Mouse (Mus musculus): Measurements from ENCODE around the gene Hes7.

Hes7 gene

DNA sequence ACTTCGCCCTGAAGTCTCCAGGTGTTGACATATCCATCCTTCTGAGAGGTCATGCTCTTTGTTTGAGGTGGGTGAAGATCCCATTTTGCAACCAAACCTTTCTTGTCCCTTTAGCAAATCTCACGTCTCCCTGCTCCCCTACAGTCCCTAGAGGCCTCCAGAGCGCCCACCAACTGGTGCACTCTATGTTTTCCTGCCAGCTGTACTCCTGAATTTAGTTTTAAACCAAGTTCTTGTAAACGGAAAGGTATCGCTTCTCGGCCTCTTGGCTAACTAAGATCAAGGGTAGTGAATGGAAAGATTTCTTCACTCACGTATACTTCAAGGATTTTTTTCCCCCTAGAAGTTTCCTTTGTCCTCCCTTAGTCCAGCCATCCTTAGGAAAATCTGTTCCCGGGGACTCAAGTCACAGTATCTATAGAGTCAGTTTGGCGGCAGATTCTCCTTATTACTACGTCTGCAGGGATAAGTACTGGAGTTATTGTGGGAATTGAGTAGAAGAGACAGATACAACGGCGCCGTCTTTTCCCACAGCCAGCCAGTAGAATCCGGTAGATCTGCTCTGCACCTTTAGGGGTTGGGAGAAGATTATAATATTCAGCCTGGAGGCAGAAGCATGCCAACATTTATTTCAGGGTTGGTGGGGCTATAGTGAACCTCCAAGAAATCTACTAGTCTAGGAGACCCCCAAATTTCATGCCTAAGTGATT is 603 bp upstream of the Hes7 start:
- no peak for DNase-seq

DNA sequence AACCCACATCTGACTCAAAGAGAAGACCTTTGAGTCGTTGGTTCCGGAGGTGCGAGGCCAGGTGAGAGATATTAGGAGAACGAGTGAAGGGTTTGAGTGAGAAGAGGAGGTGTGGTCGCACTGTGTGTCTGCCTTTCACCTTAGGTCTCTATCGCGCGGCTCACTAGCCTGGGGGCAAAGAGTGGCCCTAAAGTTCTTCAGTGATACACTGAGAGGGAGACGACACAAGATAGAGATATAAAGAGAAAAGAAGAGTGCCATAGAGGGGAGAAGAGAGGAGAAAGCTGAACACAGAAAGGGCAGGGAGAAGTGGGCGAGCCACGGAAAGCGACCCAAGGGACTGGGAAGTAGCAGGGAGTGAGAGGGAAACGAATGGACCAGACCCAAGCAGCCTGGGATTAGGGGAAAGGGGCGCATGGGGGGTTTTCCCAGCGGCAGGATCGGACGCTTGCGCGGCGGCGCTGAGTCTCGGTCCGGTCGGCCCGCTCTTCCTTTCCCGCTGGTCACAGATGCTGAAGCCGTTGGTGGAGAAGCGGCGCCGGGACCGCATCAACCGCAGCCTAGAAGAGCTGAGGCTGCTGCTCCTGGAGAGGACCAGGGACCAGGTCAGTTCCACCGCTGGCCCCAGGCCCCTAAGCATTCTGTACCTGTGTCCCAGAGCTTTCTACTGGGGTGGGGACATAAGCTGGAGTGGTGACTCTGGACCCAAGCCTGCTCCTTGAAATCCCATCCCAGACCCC is 967 bp downstream of the Hes7 start:
- peak in 1 of 2 experiments; percentile 30 for DNase-seq

DNA sequence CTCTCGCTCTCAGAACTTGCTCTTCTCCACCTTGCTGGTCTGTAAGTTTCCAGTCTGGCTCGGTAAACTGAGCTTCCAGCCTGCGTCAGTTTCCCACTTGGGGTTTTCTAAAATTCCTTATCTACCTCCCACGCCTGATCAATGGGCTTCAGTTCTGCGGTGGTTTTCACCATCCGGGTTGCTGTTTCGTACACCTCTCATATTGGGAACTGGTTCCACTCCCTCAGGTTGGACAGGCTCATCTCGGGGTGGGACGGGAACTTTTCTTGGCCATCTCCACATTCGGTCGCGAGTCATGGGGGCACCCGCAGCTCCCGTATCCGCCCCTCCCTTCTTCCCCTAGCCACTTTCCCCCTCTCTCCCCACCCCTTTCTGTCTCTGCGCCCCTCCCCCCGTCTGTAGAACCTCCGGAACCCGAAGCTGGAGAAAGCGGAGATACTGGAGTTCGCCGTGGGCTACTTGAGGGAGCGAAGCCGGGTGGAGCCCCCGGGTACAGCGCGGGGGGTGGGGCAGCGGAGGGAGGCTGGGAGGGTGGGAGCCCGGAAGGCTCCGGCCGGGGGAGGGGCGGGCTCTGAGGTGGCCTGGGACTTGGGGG is 1.6 kb downstream of the Hes7 start:
- DNase-seq: no peak

DNA sequence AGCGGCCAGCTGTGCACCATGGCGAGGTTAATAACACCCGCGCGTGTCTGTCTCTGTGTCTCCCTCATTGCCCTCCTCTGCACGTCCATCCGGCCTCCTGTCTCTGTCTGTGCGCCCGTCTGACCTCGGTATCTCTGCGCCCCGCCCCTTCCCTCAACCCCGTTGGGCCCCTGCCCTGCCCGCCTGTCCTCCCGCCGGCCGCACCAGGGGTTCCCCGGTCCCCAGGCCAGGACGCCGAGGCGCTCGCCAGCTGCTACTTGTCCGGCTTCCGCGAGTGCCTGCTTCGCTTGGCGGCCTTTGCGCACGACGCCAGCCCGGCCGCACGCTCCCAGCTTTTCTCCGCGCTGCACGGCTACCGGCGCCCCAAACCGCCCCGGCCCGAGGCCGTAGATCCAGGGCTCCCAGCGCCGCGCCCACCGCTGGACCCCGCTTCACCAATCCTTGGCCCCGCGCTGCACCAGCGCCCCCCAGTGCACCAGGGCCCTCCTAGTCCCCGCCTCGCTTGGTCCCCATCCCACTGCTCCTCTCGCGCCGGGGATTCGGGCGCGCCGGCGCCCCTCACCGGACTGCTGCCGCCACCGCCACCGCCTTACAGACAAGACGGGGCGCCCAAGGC is 2.2 kb downstream of the Hes7 start, which contains the start of gene 9130213A22Rik:
Gene 9130213A22Rik (minus strand): TSS at position 254 of the 616 bp plus-strand sequence.
- peak; percentile 77 to 81 for DNase-seq

DNA sequence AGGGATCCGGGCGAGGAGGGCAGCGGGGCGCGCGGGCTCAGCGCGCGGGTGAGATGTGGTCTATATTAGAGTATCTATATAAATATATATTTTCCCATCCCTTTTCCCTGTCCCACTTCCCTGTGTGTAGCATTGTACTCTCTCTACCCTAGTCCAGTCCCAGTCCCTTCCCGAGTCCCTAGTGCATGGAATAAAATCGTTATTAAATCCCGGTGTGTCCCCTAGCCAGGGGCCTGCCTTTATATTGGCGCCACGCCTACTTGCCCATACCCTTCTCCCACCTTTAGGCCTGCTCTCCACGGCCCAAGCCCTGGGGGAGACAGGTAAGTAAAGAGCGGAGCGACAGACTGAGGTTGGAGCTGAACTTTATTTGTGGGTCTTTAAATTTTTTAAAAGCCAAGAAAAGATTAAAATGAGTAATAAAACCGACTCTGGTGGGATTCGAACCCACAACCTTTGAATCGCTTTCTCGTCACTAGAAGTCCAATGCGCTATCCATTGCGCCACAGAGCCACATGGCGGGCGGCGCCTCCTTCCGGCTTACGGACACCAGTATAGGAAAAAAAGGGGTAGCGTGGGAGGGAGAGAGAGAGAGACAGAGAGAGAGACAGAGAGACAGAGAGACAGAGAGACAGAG is 3.0 kb downstream of the Hes7 start:
- DNase-seq: peak; percentile 88 to 92

DNA sequence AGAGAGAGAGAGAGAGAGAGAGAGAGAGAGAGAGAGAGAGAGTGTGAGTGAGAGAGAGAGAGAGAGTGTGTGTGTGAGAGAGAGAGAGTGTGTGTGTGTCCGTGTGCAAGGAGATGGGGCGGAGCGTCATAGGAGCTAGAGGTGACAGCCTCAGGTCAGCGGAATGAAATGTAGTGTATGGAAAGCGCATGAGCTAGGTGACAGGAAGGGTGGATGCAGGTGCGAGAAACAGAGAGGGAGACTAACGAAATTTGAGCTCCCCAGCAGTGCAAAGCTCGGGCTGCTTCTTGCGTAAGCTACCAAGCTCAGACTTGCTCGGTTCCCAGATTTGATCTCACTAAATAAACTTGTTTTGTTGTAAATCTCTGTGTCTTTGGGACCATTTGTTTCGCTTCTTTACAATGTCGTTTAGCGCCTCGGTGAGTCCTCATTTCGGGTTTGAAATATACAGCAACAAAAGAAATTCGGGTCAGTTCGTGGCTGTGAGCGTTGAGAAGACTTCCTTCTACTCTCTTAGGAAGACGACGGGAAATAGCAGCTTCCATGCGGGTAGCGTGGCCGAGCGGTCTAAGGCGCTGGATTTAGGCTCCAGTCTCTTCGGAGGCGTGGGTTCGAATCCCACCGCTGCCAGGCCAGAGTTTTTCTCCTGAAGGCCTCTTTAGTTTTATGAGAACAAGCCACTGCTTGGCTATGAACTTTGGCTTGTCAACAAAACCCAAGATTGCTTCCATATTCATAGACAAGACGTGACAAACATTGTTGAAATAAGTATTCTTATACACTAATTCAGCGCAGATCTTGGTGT is 3.7 kb downstream of the Hes7 start:
- peak; percentile 88 to 93 for DNase-seq

DNA sequence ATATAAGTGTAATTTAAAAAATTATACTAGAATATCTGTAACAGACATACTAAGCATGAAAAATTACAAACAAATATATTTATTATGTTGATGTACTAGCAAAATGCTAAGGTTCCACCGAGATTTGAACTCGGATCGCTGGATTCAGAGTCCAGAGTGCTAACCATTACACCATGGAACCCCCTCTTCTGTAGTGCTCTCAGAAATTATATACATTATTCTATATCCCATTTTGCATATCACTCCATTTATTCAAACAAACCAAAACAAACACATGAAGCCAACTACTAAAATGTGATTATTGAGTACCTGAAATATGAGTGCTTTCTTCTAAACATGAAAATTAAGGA is 4.3 kb downstream of the Hes7 start:
- DNase-seq: peak; percentile 62 to 80

DNA sequence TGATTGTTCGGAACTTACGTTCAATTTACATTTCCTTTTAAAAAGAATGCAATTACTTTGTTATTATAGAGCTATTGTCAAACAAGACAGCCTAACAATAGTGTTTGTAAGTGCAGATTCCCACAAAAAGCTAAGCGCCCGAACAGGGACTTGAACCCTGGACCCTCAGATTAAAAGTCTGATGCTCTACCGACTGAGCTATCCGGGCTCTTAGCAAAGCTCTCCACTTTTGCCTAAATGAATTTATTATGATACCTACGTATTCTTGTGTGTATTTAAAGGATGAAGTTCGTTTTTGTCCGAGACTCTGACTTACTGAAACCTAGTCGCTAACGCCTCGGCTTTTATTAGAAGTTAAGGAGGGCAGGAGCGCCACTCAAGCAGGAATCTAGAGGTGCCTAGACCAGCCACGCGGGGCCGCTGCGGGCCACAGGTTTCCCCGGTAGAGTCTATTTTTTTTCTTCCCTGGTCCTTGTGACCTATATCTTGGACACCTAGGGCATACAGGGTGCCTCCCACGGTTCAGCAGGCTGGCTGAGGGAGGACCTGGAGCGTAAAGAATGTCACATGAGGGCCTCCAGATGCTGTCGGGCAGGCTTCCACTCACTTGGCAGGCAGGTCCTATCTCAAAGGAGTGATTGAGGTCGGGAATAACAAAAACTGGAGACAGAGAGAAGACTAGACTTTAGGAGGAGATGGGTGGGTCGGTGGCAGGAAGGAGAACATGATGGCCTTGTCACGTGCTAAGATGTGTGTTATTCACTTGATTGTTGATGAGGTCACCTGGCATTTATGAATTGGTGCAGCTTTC is 5.0 kb downstream of the Hes7 start:
- peak; percentile 83 to 86 for DNase-seq

DNA sequence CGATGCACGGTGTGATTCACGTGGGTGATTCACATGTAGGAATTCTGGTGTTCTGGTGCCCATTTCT is 5.5 kb downstream of the Hes7 start, which contains the start of gene Aloxe3:
Gene Aloxe3 (plus strand): TSS at position 45 of the 67 bp plus-strand sequence.
- no peak for DNase-seq

DNA sequence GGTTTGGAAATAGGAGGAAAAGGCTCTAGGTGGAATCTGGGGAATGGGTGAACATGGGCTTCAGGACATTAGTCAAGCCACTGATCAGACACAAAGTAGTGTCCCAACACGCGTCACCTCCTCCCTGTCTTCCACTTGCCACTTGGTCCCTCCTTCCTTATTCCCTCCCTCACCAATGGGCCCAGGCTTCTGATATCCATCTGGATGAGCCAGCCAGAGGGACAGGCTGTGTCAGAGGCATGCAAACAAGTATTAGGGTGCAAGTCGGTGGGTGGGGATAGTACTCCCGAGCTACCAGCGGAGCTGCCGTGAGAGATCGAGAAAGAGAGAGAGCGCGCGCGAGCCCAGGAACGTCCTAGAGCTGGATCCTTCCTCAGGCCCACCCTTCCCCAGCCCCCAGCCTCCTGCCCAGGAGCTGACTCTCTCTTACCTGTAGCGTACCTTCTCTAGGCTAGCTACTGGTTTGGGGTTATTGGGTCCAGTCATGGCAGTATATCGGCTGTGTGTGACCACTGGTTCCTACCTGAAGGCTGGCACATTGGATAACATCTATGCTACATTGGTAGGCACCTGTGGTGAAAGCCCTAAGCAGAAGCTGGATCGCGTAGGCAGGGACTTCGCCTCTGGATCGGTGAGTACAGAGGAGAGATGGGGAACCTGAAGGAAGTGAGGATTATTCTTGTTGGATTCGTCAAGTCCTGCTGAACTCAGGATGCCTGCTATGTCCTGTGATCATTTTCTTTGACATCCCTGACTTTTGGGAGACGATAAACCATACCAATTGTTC is 5.9 kb downstream of the Hes7 start:
- DNase-seq: peak in 1 of 2 experiments; percentile 47

DNA sequence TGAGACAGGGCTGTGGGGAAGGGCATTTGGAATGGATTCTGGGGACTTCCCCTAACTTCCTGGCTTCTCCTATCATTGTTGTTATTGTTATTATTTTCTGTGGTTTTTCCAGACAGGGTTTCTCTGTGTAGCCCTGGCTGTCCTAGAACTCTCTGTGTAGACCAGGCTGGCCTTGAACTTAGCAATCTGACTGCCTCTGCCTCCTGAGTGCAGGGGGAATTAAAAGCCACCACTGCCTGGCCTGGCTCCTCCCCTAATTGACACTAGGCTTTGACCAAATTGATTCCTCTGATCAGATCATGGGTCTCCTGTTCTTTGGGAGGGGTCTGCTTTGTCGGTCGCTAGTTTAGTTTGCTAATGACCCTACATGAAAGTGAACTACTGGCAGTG is 6.5 kb downstream of the Hes7 start:
- DNase-seq: no peak

DNA sequence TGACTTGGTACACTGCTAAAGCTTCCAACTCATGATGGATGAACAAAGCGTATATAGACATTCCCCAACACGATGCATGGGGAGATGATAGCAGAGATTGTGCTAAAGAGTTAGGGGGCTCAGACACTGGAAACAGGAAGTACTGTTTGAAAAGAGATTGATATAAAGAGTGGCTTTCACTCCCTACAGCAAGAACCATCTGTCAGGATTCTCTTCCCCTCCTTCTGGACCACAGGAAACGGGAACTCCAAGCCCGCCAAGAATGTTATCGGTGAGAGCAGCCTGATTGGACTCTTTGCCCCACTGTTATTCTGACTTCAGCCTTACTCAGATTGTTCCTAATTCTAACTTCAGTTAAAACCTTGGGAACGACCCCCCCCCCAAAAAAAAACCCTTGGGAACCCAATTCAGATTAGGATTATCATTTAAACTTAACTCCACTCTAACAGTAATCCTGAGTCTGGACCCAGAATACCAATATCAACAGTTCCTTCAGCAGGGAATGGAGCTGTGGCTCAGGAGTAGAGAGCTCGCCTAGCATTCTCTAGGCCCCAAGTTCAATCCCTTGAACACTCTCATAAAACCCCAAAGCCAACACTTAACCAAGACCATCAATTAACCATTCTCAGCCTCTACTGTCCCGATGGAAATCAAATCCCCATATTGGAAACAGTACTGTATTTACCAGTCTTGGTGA is 8.4 kb downstream of the Hes7 start:
- no peak for DNase-seq

DNA sequence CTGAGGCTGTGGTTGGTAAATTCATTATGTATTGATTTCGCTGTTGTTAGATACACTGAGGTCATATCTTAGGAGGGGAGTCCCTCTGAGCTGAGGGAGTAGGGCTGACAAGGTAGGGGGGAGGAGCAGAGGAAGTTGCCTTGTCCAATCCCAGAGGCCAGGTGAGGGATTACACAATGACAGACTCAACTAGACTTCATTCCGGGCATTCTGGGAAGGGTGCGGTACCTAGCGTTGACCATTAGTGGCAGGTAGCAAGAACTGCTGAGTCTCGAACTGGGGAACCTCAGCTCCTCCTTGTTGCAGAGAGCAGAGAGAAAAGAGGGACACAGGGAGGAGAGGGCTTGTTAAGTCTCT is 13.3 kb downstream of the Hes7 start:
- no peak for DNase-seq

DNA sequence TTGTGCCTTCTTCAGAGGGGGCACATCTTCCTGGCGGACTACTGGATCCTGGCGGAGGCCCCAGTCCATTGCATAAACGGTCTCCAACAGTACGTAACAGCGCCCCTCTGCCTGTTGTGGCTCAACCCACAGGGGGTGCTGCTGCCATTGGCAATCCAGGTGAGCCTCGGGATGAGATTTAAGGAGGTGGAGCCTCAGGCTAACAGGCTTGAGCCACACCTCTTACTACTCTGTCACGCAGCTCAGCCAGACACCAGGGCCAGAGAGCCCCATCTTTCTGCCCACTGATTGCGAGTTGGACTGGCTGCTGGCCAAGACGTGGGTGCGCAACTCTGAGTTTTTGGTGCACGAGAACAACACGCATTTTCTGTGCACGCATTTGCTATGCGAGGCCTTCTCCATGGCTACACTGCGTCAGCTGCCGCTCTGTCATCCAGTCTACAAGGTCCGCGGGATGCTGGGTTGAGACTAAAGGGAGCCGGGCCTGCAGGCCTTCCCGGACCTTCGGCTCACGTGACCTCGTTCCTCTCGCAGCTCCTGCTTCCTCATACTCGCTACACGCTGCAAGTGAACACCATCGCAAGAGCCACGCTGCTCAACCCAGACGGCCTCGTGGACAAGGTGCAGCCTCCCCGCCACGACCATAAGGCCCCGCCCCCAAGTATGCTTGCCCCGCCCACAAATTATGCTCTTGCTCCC is 13.9 kb downstream of the Hes7 start:
- DNase-seq: peak; percentile 64 to 65

DNA sequence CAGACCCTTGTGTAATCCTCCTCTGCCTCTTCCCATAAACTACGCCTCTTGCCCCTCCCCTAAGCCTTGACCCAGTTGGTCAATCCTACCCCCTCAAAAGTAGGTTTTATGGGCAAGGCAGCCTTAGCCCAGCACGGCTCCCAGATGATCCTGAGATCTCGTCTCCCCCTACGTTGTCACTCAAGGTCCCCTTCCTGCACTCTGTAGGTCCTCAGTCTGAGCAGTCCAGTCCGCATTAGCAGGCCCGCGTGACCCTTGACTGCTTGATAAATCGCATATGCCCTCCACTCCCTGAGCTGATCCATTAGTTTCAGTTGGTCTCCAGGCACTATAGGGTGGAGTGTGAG is 14.4 kb downstream of the Hes7 start:
- no peak for DNase-seq

DNA sequence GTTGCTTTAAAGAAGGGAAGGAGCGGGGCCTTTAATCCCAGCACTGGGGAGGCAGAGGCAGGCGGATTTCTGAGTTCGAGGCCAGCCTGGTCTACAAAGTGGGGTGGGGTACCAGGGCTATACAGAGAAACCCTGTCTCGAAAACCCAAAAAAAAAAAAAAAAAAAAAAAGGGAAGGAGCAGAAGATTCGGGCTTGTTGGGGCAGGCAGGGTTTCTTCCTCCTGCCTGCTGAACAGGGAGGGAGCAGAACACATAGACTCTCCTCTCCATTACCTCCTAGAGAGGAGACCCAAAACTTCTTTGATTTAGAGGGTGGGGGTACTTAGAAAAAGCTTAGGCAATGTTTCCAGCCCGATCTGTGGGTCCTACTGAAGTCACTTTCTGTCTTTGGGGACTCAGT is 15.2 kb downstream of the Hes7 start:
- DNase-seq: no peak

DNA sequence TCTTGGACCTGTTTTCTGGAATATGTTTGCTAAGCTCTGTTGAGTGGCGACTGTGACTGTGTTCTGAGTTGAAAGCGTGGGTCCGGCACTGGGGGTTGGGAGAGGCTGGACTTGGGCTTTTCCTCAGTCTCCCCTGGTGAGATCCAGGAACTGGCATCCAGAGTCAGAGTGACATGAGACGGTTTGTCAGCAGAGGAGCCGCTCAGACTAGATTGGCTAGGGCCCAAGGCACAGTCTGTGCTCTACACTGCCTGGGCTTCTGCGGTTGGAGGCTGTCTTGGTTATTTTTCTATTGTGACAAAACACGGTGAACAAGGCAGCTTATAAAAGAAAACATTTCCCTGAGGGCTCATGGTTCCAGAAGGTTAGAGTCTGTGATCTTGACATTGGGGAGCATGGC is 27.3 kb downstream of the Hes7 start:
- peak in 1 of 2 experiments; percentile 27 for DNase-seq

DNA sequence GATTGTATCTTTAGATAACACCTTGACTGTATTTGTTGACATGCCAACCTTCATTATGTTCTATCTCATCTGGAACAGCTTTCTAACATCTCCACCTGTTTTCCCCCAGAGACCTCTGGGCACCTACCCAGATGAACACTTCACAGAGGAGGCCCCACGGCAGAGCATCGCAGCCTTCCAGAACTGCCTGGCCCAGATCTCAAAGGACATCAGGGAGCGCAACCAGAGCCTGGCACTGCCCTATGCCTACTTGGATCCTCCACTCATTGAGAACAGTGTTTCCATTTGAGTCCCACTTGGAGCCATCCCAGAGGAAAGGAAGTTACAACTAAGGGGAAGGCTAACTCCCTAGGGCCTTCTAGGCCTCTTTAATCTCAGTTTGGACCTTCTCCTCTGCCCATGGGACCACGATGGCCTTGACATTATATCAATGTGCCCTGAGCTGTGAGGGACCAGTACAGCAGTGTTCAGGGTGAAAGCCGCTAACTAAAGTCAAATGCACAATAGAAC is 28.3 kb downstream of the Hes7 start:
- DNase-seq: peak; percentile 26 to 32

DNA sequence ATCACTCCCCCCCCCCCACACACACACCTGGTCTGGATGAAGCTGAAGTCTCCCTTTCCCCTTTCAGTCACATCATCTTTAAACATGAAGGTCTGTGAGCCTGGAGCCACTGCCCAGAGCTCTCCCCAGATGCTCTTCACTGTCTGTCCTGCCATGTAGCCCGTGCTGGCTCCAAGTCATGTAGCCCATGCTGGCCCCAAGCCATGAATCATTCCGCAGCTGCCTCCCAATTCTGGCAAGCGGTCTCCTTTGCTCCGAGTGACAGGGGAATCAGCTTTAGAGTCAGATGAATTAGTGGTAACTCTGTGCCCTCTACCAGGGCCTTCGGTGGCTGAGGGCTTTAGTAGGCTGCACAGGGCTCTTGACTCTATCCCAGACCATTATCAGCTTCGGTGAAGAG is 29.5 kb downstream of the Hes7 start:
- DNase-seq: no peak

DNA sequence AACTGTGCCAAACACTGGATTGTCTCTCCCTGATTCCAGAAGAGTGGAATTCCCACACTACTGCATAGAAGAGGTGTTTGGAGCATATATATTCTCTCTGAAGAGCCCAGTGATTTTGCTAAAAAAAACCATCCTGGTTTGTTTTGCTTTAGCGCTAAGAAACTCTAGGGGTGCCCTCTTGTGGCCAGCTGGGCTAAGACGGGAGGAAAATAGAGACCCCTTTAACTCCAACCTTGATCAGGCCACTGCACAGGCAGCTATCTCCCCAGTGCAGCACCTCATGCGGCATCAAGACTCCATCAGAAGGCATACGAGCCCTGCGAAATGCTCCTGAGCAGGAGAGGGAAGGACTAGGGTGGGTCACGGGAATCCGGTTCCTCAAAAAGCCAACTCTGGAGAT is 30.2 kb downstream of the Hes7 start:
- DNase-seq: peak; percentile 78 to 81
